Mouse (Mus musculus) heart, postnatal 0 days (tissue): Measurements from ENCODE around the gene Cfap54. TPM values are rescaled to one million over a fixed set of nuclear protein-coding genes. Genes with fewer than 3 reads are reported as not detected.

ENCODE experiments used
- ATAC-seq: fragments of 200-750 bp; cut with Nextera tagmentation; 2 replicates; pipeline ENCODE4 v1.8.0; 2017; ENCODE audit warnings: low read depth, moderate number of reproducible peaks, moderate library complexity; ENCODE audit not compliant: insufficient read depth
- DNase-seq: peaks from one replicate; pipeline ENCODE4 v3.0.0-alpha.2; 2016; ENCODE audit warnings: low spot score
- H3K27ac ChIP-seq: fragments of 300-500 bp; sonication (generic); 2 replicates; pipeline ENCODE4 v1.5.1; 2014; ENCODE audit warnings: low read depth, mild to moderate bottlenecking
- H3K27me3 ChIP-seq: fragments of 300-500 bp; sonication (generic); 2 replicates; pipeline ENCODE4 v1.6.1; 2014; ENCODE audit warnings: low read length, mixed read lengths; ENCODE audit not compliant: control insufficient read depth, insufficient read depth
- H3K36me3 ChIP-seq: fragments of 300-500 bp; sonication (generic); replicated peaks from 2 replicates; pipeline ENCODE4 v1.6.1; 2014; ENCODE audit warnings: low read length, mixed read lengths; ENCODE audit not compliant: control insufficient read depth, insufficient read depth
- H3K4me1 ChIP-seq: fragments of 300-500 bp; sonication (generic); 2 replicates; pipeline ENCODE4 v1.6.1; 2014; ENCODE audit warnings: antibody characterized with exemption; ENCODE audit not compliant: control insufficient read depth, insufficient read depth
- H3K4me2 ChIP-seq: fragments of 300-500 bp; sonication (generic); 2 replicates; pipeline ENCODE4 v1.6.1; 2014; ENCODE audit warnings: low read depth, mild to moderate bottlenecking, low read length, moderate library complexity
- H3K4me3 ChIP-seq: fragments of 300-500 bp; sonication (generic); 2 replicates; pipeline ENCODE4 v1.5.1; 2014; ENCODE audit warnings: low read depth, low read length
- H3K9ac ChIP-seq: fragments of 300-500 bp; sonication (generic); replicated peaks from 2 replicates; pipeline ENCODE4 v1.6.1; 2014; ENCODE audit warnings: low read depth, low read length, mixed read lengths
- H3K9me3 ChIP-seq: fragments of 300-500 bp; sonication (generic); replicated peaks from 2 replicates; pipeline ENCODE4 v1.6.1; 2016; ENCODE audit warnings: low read length; ENCODE audit not compliant: control insufficient read depth
- CTCF ChIP-seq: IDR thresholded peaks from 2 replicates; pipeline ENCODE4 v1.5.1; 2016; ENCODE audit warnings: antibody characterized with exemption, control low read depth, low read depth
- EP300 ChIP-seq: IDR thresholded peaks from 2 replicates; pipeline ENCODE4 v1.6.1; 2016; ENCODE audit warnings: antibody characterized with exemption, low read depth
- WGBS: fragments of 180-500 bp; shearing (Covaris S2); extraction: QIAGEN DNeasy Blood & Tissue Kit; methylation state at CpG from one replicate; pipeline ENCODE4 v1.1.7; 2014; 5-methylcytosine and 5-hydroxymethylcytosine counted together
- polyA plus RNA-seq: library from polyadenylated mRNA; unstranded; fragments of >200 nt; fragmentation: Nextera tagmentation; extraction: Ambion mirVana; gene quantifications from 2 replicates; pipeline ENCODE4 v1.2.1, GENCODE M21; 2015
- total RNA-seq: library from RNA; depleted of rRNA; stranded (reverse); fragments of >200 nt; gene quantifications from 2 replicates; pipeline ENCODE4 v1.2.3, GENCODE M21; 2014; ENCODE audit warnings: low replicate concordance

Gene Cfap54
- total and polyA plus RNA-seq, 2 experiments from 2014 or later: 0.22 TPM; not detected in 1

- no peaks in the 10 kb centered on the region for H3K4me1 ChIP-seq
- TF ChIP-seq CTCF (no peak), EP300 (no peak)
- no peak overlapping the region for H3K27ac ChIP-seq
- H3K27me3 ChIP-seq: no peaks in the 10 kb centered on the region
- no peak overlapping the region for H3K4me3 ChIP-seq
- H3K4me2 ChIP-seq: no peak overlapping the region
- no peak for DNase-seq
- no peak overlapping the region for H3K9ac ChIP-seq
- 78% methylated on average over 1 of the region's 1 CpGs for WGBS
- ATAC-seq: no peak
- no peaks in the 10 kb centered on the region for H3K36me3 ChIP-seq
- 0 out of 2 replicates have a peak, but pooled peaks cover 7% of the 10 kb centered on the region for H3K9me3 ChIP-seq
Measured at GRCm38 (mm10) chr10:92950044-92950443, 131.4 kb downstream of the Cfap54 start.

- 58% methylated on average over 7 of the region's 7 CpGs for WGBS
- no peak overlapping the region for H3K4me3 ChIP-seq
- H3K36me3 ChIP-seq: no peaks in the 10 kb centered on the region
- TF ChIP-seq EP300 (no peak), CTCF (no peak)
- no peaks in the 10 kb centered on the region for H3K4me1 ChIP-seq
- H3K4me2 ChIP-seq: no peak overlapping the region
- ATAC-seq (no peak), DNase-seq (no peak)
- H3K9me3 ChIP-seq: no peaks in the 10 kb centered on the region
- H3K9ac ChIP-seq: no peak overlapping the region
- H3K27ac ChIP-seq: no peak overlapping the region
- no peaks in the 10 kb centered on the region for H3K27me3 ChIP-seq
Measured at GRCm38 (mm10) chr10:92942848-92943645, 138.4 kb downstream of the Cfap54 start.

GRCm38 (mm10) chr10:92941616-92942015, 139.8 kb downstream of the Cfap54 start:
- Histone ChIP-seq H3K4me2 (no peak overlapping the region), H3K27ac (no peak overlapping the region), H3K4me3 (no peak overlapping the region), H3K9me3 (no peaks in the 10 kb centered on the region), H3K9ac (no peak overlapping the region), H3K4me1 (no peaks in the 10 kb centered on the region), H3K36me3 (no peaks in the 10 kb centered on the region), H3K27me3 (no peaks in the 10 kb centered on the region)
- DNase-seq (no peak), ATAC-seq (no peak)
- WGBS: 25% methylated on average over 1 of the region's 1 CpGs
- TF ChIP-seq CTCF: no peak
- TF ChIP-seq EP300: no peak

- TF ChIP-seq CTCF (no peak), EP300 (no peak)
- no peak overlapping the region for H3K4me2 ChIP-seq
- H3K36me3 ChIP-seq: no peaks in the 10 kb centered on the region
- H3K27me3 ChIP-seq: no peaks in the 10 kb centered on the region
- DNase-seq: no peak
- H3K4me3 ChIP-seq: no peak overlapping the region
- 55% methylated on average over 10 of the region's 10 CpGs for WGBS
- H3K27ac ChIP-seq: no peak overlapping the region
- H3K9me3 ChIP-seq: no peaks in the 10 kb centered on the region
- H3K9ac ChIP-seq: no peak overlapping the region
- no peak for ATAC-seq
- H3K4me1 ChIP-seq: peaks cover 4% of the 10 kb centered on the region; the same call in 1 of the 2 replicates
Measured at GRCm38 (mm10) chr10:92937741-92938285, 143.6 kb downstream of the Cfap54 start.

GRCm38 (mm10) chr10:92937091-92937490, 144.3 kb downstream of the Cfap54 start:
- H3K4me2 ChIP-seq: no peak overlapping the region
- no peak overlapping the region for H3K27ac ChIP-seq
- no peaks in the 10 kb centered on the region for H3K27me3 ChIP-seq
- H3K9me3 ChIP-seq: no peaks in the 10 kb centered on the region
- no peak overlapping the region for H3K4me3 ChIP-seq
- no peak for ATAC-seq
- DNase-seq: no peak
- TF ChIP-seq CTCF (no peak), EP300 (no peak)
- H3K4me1 ChIP-seq: peaks cover 4% of the 10 kb centered on the region; the same call in 1 of the 2 replicates
- H3K9ac ChIP-seq: no peak overlapping the region
- WGBS: 81% methylated on average over 7 of the region's 7 CpGs
- H3K36me3 ChIP-seq: no peaks in the 10 kb centered on the region
